Mouse (Mus musculus): ENCODE measurements around the gene Olfr1260. TPM values are rescaled to one million over a fixed set of nuclear protein-coding genes. Genes with fewer than 3 reads are reported as not detected.

Gene Olfr1260
- not detected in 2 replicates for polyA plus RNA-seq (2016; fragmentation: Nextera tagmentation; extraction: Ambion mirVana)

DNA sequence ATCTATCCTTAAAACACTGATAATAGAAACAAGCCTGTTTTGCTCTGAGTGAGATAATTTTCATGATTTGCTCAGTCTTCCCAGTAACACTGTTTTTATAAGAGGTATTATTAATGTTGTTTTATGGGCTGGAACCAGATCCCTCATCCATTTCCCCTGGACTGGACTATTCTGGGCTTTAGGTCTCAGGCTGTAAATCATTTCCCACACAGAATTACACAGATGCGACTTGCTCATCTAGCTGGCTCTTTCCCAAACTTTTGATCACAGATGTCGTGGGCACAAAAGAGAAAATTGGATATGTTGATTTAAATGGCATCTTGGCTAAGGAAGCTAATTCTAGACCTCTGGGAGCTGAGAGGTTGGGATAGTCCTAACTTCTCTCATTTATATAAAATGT lies at the start of gene Olfr1260:
TSS of gene Olfr1260 (plus strand) at position 157 of the 400 bp plus-strand sequence.
- Histone ChIP-seq H3K4me2 (replicated peaks) (no peak within 1 kb of the TSS), H3K9ac (replicated peaks) (no peak within 1 kb of the TSS), H3K27ac (replicated peaks) (no peak within 1 kb of the TSS), H3K4me3 (no peak within 1 kb of the TSS), H3K27me3 (no peaks in the 10 kb centered on the region), H3K36me3 (no peaks in the 10 kb centered on the region), H3K4me1 (no peaks in the 10 kb centered on the region), H3K9me3 (no peaks in the 10 kb centered on the region)
- ATAC-seq (ENCODE audit: low FRiP score, low read depth) = no peak
- 81% methylated on average over 2 of the region's 2 CpGs for WGBS

DNA sequence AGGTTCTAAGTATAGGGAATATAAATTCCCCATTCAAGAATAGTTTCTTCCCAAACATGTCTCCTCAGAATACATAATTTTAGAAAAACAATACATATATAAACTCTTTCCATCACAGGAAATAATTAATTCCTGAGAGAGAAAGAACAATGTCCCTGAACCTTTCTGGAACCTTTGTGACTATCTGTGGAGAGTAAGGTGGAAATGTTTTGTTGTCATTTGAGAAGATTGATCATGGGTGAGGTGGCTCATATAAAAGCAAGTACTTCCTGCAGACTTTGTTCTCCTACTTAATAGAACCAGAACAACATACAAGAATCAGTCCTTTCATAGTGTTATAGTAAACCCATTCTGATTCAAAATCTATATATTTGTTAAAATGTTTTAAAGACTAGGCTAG lies 47.1 kb upstream of the Olfr1260 start, which contains the start of gene Olfr1258:
TSS of gene Olfr1258 (plus strand) at position 301 of the 400 bp plus-strand sequence.
- Histone ChIP-seq H3K9ac (replicated peaks) (no peak within 1 kb of the TSS), H3K9me3 (no peaks in the 10 kb centered on the region), H3K27me3 (no peaks in the 10 kb centered on the region), H3K4me3 (no peak within 1 kb of the TSS), H3K27ac (replicated peaks) (no peak within 1 kb of the TSS), H3K4me1 (no peaks in the 10 kb centered on the region), H3K36me3 (no peaks in the 10 kb centered on the region), H3K4me2 (replicated peaks) (no peak within 1 kb of the TSS)
- no peak for ATAC-seq (ENCODE audit: low FRiP score, low read depth)

DNA sequence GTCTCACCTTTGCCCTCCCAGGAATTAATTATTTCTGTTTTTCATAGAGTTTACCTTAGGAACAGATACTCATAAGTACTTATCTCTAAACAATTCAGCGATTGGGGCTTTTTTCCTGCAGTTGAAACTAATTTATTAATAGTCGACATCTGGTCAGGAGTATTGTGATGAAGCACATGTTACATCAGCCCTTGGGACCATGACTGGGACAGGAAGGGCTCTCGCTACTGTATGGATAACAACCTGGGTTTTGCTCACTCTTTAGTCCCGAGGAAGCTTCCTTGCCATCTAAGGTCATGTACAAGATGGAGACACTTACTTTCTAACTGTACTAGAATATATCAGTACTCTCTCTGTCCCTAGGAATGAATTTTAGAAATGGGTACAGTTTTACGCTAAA lies 25.6 kb upstream of the Olfr1260 start, which contains the start of gene Olfr1259:
TSS of gene Olfr1259 (minus strand) at position 101 of the 400 bp plus-strand sequence.
- H3K4me2 ChIP-seq (replicated peaks) = no peak within 1 kb of the TSS
- 89% methylated on average over 5 of the region's 5 CpGs for WGBS
- no peak for ATAC-seq (ENCODE audit: low FRiP score, low read depth)
- H3K9me3 ChIP-seq = no peaks in the 10 kb centered on the region
- H3K36me3 ChIP-seq = no peaks in the 10 kb centered on the region
- no peak within 1 kb of the TSS for H3K27ac ChIP-seq (replicated peaks)
- no peak within 1 kb of the TSS for H3K4me3 ChIP-seq
- H3K27me3 ChIP-seq = no peaks in the 10 kb centered on the region
- H3K9ac ChIP-seq (replicated peaks) = no peak within 1 kb of the TSS
- H3K4me1 ChIP-seq = no peaks in the 10 kb centered on the region

DNA sequence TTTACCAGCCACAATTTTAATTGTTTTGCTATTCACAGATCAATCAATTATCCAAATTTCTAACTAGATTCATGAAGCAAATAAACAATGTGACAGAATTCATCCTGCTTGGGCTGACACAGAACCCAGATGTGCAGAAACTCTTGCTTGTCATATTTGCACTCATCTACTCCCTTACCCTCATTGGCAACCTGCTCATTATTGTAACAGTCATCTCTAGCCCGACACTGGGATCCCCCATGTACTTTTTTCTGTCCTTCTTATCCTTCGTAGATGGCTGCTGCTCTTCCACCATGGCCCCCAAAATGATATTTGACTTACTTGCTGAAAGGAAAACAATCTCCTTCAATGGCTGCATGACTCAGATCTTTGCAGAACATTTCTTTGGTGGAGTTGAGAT lies 3.6 kb downstream of the Olfr1260 start:
- Histone ChIP-seq H3K27me3 (no peaks in the 10 kb centered on the region), H3K27ac (replicated peaks) (no peak overlapping the region), H3K9me3 (no peaks in the 10 kb centered on the region), H3K4me3 (no peak overlapping the region), H3K36me3 (no peaks in the 10 kb centered on the region), H3K4me2 (replicated peaks) (no peak overlapping the region), H3K9ac (replicated peaks) (no peak overlapping the region), H3K4me1 (no peaks in the 10 kb centered on the region)
- no peak for ATAC-seq (ENCODE audit: low FRiP score, low read depth)
- 83% methylated on average over 2 of the region's 2 CpGs for WGBS

DNA sequence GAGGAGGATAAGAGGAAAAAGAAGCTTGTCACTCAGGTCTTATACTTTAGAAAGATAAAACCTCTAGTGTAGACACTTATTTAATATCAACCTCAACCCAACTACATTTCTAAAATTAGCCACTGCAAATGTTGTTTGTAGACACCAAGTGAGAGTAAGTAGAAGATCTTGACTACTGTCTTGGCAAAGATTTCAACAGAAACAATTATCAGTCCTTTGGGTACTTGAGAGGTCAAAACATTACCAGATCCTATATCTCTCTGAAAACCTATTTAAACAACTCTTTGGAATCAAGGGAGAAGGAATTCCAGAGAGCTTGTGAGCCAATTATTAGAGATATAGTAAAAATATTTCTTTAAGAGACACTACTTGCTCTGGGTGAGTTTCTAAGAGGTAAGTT lies 16.8 kb downstream of the Olfr1260 start, which contains the start of gene Olfr1261:
TSS of gene Olfr1261 (plus strand) at position 301 of the 400 bp plus-strand sequence.
- Histone ChIP-seq H3K4me1 (no peaks in the 10 kb centered on the region), H3K4me3 (no peak within 1 kb of the TSS), H3K36me3 (no peaks in the 10 kb centered on the region), H3K9me3 (no peaks in the 10 kb centered on the region), H3K4me2 (replicated peaks) (no peak within 1 kb of the TSS), H3K27ac (replicated peaks) (no peak within 1 kb of the TSS), H3K9ac (replicated peaks) (no peak within 1 kb of the TSS), H3K27me3 (no peaks in the 10 kb centered on the region)
- ATAC-seq (ENCODE audit: low FRiP score, low read depth) = no peak

DNA sequence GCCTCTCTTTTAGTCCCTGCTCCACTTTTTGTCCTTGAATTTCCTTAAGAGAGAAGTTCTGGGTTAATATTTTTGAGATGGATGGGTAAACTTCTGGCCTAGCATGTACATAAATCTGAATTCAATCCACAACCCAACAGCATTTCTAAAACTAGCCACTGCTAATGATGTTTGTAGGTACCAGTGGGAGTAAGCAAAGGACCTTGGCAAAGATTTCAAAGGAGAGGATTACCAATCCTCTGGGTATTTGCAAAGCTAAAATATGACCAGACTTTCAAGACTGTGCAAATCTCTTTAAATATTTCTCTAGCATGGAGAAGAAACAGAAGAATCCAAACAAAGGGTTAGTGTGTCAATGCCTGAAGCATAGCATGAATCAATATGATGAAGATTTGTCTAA lies 25.7 kb downstream of the Olfr1260 start, which contains the start of gene Olfr1262:
TSS of gene Olfr1262 (plus strand) at position 301 of the 400 bp plus-strand sequence.
- Histone ChIP-seq H3K4me2 (replicated peaks) (no peak within 1 kb of the TSS), H3K9me3 (no peaks in the 10 kb centered on the region), H3K9ac (replicated peaks) (no peak within 1 kb of the TSS), H3K27ac (replicated peaks) (no peak within 1 kb of the TSS), H3K27me3 (no peaks in the 10 kb centered on the region), H3K4me3 (no peak within 1 kb of the TSS), H3K36me3 (no peaks in the 10 kb centered on the region), H3K4me1 (no peaks in the 10 kb centered on the region)
- no peak for ATAC-seq (ENCODE audit: low FRiP score, low read depth)

DNA sequence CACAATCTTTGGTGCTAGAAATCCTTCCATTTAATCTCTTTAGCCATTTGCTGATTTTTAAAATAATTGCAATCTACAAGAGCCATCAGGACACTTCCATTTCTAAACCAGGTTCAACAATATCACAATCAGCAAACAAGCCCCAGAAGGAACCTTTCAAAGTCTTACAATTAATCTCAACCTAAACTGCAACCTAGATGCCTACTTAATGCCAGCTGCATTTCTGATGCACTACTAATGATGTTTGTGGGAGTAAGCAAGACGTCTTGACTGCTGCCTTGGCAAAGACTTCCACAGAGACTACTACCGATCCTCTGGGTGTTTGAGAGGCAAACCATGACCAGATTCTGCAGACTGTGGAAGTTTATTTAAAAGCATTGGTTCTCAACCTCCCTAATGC lies 37.7 kb downstream of the Olfr1260 start, which contains the start of gene Olfr1263:
TSS of gene Olfr1263 (plus strand) at position 301 of the 400 bp plus-strand sequence.
- Histone ChIP-seq H3K4me2 (replicated peaks) (no peak within 1 kb of the TSS), H3K4me1 (no peaks in the 10 kb centered on the region), H3K36me3 (no peaks in the 10 kb centered on the region), H3K27ac (replicated peaks) (no peak within 1 kb of the TSS), H3K4me3 (no peak within 1 kb of the TSS), H3K9me3 (no peaks in the 10 kb centered on the region), H3K27me3 (no peaks in the 10 kb centered on the region), H3K9ac (replicated peaks) (no peak within 1 kb of the TSS)
- 86% methylated on average over 2 of the region's 2 CpGs for WGBS
- no peak for ATAC-seq (ENCODE audit: low FRiP score, low read depth)

DNA sequence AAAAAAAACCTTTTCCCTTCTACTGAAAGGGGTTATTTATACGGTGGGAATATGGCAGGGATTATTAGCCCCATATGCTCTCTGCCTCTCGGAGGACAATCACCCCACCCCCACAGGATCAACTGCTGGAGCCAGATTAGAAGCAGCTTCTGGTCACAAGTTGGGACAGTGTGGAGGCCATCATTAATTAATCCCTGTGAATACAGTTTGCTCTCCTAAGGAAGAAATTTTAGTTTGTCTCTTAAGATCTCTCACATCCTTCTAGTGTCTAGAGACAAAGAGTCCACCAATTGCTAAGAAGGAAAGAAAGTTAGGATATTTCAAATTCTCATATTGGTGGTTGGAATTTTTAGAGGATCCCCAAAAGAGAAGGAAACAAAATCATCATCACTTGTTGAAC lies 51.3 kb downstream of the Olfr1260 start, which contains the start of gene Olfr1264:
TSS of gene Olfr1264 (minus strand) at position 101 of the 400 bp plus-strand sequence.
- no peak within 1 kb of the TSS for H3K4me3 ChIP-seq
- H3K4me1 ChIP-seq = no peaks in the 10 kb centered on the region
- H3K36me3 ChIP-seq = no peaks in the 10 kb centered on the region
- no peaks in the 10 kb centered on the region for H3K27me3 ChIP-seq
- H3K9me3 ChIP-seq = no peaks in the 10 kb centered on the region
- H3K27ac ChIP-seq (replicated peaks) = no peak within 1 kb of the TSS
- 58% methylated on average over 2 of the region's 2 CpGs for WGBS
- H3K4me2 ChIP-seq (replicated peaks) = no peak within 1 kb of the TSS
- ATAC-seq (ENCODE audit: low FRiP score, low read depth) = no peak
- H3K9ac ChIP-seq (replicated peaks) = no peak within 1 kb of the TSS

Other genes with a start within 250 kb of the Olfr1260 start
- not detected in 2 replicates for gene Olfr1252, start 249.3 kb upstream of the Olfr1260 start, polyA plus RNA-seq (2016; fragmentation: Nextera tagmentation; extraction: Ambion mirVana)
- gene Olfr1253, start 217.2 kb upstream of the Olfr1260 start, polyA plus RNA-seq (2016; fragmentation: Nextera tagmentation; extraction: Ambion mirVana) = not detected in 2 replicates
- gene Olfr1254, start 180.7 kb upstream of the Olfr1260 start, polyA plus RNA-seq (2016; fragmentation: Nextera tagmentation; extraction: Ambion mirVana) = not detected in 2 replicates
- gene Olfr1255, start 162.3 kb upstream of the Olfr1260 start, polyA plus RNA-seq (2016; fragmentation: Nextera tagmentation; extraction: Ambion mirVana) = not detected in 2 replicates
- not detected in 2 replicates for gene Olfr1256, start 132.8 kb upstream of the Olfr1260 start, polyA plus RNA-seq (2016; fragmentation: Nextera tagmentation; extraction: Ambion mirVana)
- not detected in 2 replicates for gene Olfr48, start 126.1 kb upstream of the Olfr1260 start, polyA plus RNA-seq (2016; fragmentation: Nextera tagmentation; extraction: Ambion mirVana)
- not detected in 2 replicates for gene Olfr1257, start 95.9 kb upstream of the Olfr1260 start, polyA plus RNA-seq (2016; fragmentation: Nextera tagmentation; extraction: Ambion mirVana)
- gene Olfr1258, start 47.0 kb upstream of the Olfr1260 start, polyA plus RNA-seq (2016; fragmentation: Nextera tagmentation; extraction: Ambion mirVana) = not detected in 2 replicates
- not detected in 2 replicates for gene Olfr1259, start 25.7 kb upstream of the Olfr1260 start, polyA plus RNA-seq (2016; fragmentation: Nextera tagmentation; extraction: Ambion mirVana)
- not detected in 2 replicates for gene Olfr1261, start 16.9 kb downstream of the Olfr1260 start, polyA plus RNA-seq (2016; fragmentation: Nextera tagmentation; extraction: Ambion mirVana)
- gene Olfr1262, start 25.8 kb downstream of the Olfr1260 start, polyA plus RNA-seq (2016; fragmentation: Nextera tagmentation; extraction: Ambion mirVana) = not detected in 2 replicates
- gene Olfr1263, start 37.8 kb downstream of the Olfr1260 start, polyA plus RNA-seq (2016; fragmentation: Nextera tagmentation; extraction: Ambion mirVana) = not detected in 2 replicates
- not detected in 2 replicates for gene Olfr1264, start 51.2 kb downstream of the Olfr1260 start, polyA plus RNA-seq (2016; fragmentation: Nextera tagmentation; extraction: Ambion mirVana)
- not detected in 2 replicates for gene Olfr1265, start 61.0 kb downstream of the Olfr1260 start, polyA plus RNA-seq (2016; fragmentation: Nextera tagmentation; extraction: Ambion mirVana)
- gene Olfr140, start 89.3 kb downstream of the Olfr1260 start, polyA plus RNA-seq (2016; fragmentation: Nextera tagmentation; extraction: Ambion mirVana) = not detected in 2 replicates
- gene Olfr1269, start 147.1 kb downstream of the Olfr1260 start, polyA plus RNA-seq (2016; fragmentation: Nextera tagmentation; extraction: Ambion mirVana) = not detected in 2 replicates
- gene Olfr32, start 168.0 kb downstream of the Olfr1260 start, polyA plus RNA-seq (2016; fragmentation: Nextera tagmentation; extraction: Ambion mirVana) = not detected in 2 replicates
- gene Olfr1270, start 178.8 kb downstream of the Olfr1260 start, polyA plus RNA-seq (2016; fragmentation: Nextera tagmentation; extraction: Ambion mirVana) = not detected in 2 replicates

All from midbrain, embryonic 12.5 days (tissue).